Mouse (Mus musculus) hindbrain, embryonic 15.5 days (tissue): ENCODE data around the gene Ndufs3. TPM values are rescaled to one million over a fixed set of nuclear protein-coding genes. Genes with fewer than 3 reads are reported as not detected.

Experiments
- ATAC-seq: fragments of 200-750 bp; cut with Nextera tagmentation; 2 replicates; pipeline ENCODE4 v1.8.0; 2017; ENCODE audit warnings: low read depth, moderate number of reproducible peaks, moderate TSS enrichment; ENCODE audit not compliant: low FRiP score
- H3K27ac ChIP-seq: fragments of 300-500 bp; sonication (generic); replicated peaks from 2 replicates; pipeline ENCODE4 v1.5.1; 2015; ENCODE audit warnings: mild to moderate bottlenecking, inconsistent platforms
- H3K27me3 ChIP-seq: fragments of 300-500 bp; sonication (generic); 2 replicates; pipeline ENCODE4 v1.6.1; 2015; ENCODE audit warnings: control low read depth, inconsistent platforms
- H3K36me3 ChIP-seq: fragments of 300-500 bp; sonication (generic); 2 replicates; pipeline ENCODE4 v1.6.1; 2015; ENCODE audit warnings: control low read depth, inconsistent platforms
- H3K4me1 ChIP-seq: fragments of 300-500 bp; sonication (generic); replicated peaks from 2 replicates; pipeline ENCODE4 v1.6.1; 2015; ENCODE audit warnings: control low read depth, inconsistent platforms
- H3K4me2 ChIP-seq: fragments of 300-500 bp; sonication (generic); 2 replicates; pipeline ENCODE4 v1.6.1; 2015; ENCODE audit warnings: moderate library complexity, mild to moderate bottlenecking, inconsistent platforms
- H3K4me3 ChIP-seq: fragments of 300-500 bp; sonication (generic); 2 replicates; pipeline ENCODE4 v1.5.1; 2015; ENCODE audit warnings: mild to moderate bottlenecking, inconsistent platforms
- H3K9ac ChIP-seq: fragments of 300-500 bp; sonication (generic); 2 replicates; pipeline ENCODE4 v1.6.1; 2015; ENCODE audit warnings: inconsistent platforms
- H3K9me3 ChIP-seq: fragments of 300-500 bp; sonication (generic); 2 replicates; pipeline ENCODE4 v1.6.1; 2016; ENCODE audit warnings: control low read depth, inconsistent platforms
- WGBS: fragments of 180-500 bp; shearing (Covaris S2); methylation state at CpG from one replicate; pipeline ENCODE4 v1.1.7; 2015; 5-methylcytosine and 5-hydroxymethylcytosine counted together
- polyA plus RNA-seq: library from polyadenylated mRNA; unstranded; fragments of >200 nt; fragmentation: Nextera tagmentation; extraction: Ambion mirVana; gene quantifications from 2 replicates; pipeline ENCODE4 v1.2.1, GENCODE M21; 2015

Gene Ndufs3
- polyA plus RNA-seq, 1 experiment from 2014 or later = 208 TPM

DNA sequence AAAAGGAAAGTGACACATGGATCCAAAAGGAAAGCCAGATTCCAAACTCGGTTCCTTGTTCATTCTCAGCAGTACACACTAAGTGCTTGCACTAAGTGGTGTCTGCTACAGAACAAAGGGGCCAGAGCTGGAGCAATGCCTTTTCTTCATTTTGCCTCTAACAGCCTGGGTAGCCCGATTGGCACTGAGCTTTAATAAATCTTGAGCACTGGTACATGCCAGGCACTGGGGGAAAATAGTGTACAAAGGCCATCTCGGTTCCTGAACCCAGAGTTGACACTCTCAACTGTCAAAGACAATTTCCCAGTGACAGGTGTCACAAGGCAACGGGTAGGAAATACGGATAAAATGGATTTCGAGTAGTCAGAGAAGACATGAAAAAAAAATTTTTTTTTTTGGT, 58.5 kb downstream of the Ndufs3 start:
- H3K4me2 ChIP-seq = peak overlapping the region; percentile 70
- H3K4me1 ChIP-seq = peaks cover 29% of the 10 kb centered on the region
- WGBS = 42% methylated on average over 6 of the region's 6 CpGs
- no peaks in the 10 kb centered on the region for H3K27me3 ChIP-seq
- peak; percentile 2; the same call in 1 of the 2 replicates for ATAC-seq
- peaks cover 11% of the 10 kb centered on the region for H3K36me3 ChIP-seq
- peak overlapping the region; percentile 62 for H3K9ac ChIP-seq
- no peaks in the 10 kb centered on the region for H3K9me3 ChIP-seq
- peak overlapping the region; percentile 72 for H3K4me3 ChIP-seq
- H3K27ac ChIP-seq = peak overlapping the region; percentile 90

DNA sequence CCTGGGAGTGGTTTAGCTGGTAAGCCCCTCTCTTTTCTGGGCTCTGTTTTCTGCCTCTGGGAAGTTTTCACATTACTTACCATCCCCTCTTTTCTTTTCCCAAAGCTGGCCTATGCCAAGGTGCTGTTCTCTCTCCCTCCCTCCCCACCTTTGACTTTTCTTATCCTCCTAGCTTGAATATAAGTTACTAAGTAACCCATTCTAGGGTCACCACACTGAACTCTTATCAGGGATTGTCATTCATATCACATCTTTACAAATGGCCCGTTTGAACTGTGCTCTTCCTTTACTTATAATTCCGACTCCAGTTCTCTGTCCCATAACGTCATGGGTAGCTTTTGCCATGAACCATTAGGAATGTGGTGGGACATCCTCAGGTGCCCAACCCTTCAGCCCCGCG, 59.4 kb downstream of the Ndufs3 start:
- Histone ChIP-seq H3K4me1 (peaks cover 25% of the 10 kb centered on the region), H3K9ac (no peak overlapping the region), H3K9me3 (no peaks in the 10 kb centered on the region), H3K27me3 (no peaks in the 10 kb centered on the region), H3K27ac (no peak overlapping the region), H3K4me2 (no peak overlapping the region), H3K4me3 (no peak overlapping the region), H3K36me3 (0 out of 2 replicates have a peak, but pooled peaks cover 1% of the 10 kb centered on the region)
- no peak for ATAC-seq
- WGBS = 88% methylated on average over 5 of the region's 5 CpGs

Other genes with a start within 250 kb of the Ndufs3 start
- gene Nup160, start 227.6 kb downstream of the Ndufs3 start, polyA plus RNA-seq = 23.4 and 26.8 TPM in 2 replicates
- gene Fnbp4, start 159.5 kb downstream of the Ndufs3 start, polyA plus RNA-seq = 88.0 and 95.7 TPM in 2 replicates
- 0.65 and 0.80 TPM in 2 replicates for gene Agbl2, start 122.1 kb downstream of the Ndufs3 start, polyA plus RNA-seq
- 231 and 236 TPM in 2 replicates for gene Mtch2, start 57.7 kb downstream of the Ndufs3 start, polyA plus RNA-seq
- 152 and 182 TPM in 2 replicates for gene C1qtnf4, start 19.0 kb downstream of the Ndufs3 start, polyA plus RNA-seq
- 52.7 and 58.0 TPM in 2 replicates for gene Kbtbd4, start 87 bp downstream of the Ndufs3 start, polyA plus RNA-seq
- gene Celf1, start 35.6 kb upstream of the Ndufs3 start, polyA plus RNA-seq = 94.7 and 103 TPM in 2 replicates
- 0.83 and 0.89 TPM in 2 replicates for gene Rapsn, start 130.8 kb upstream of the Ndufs3 start, polyA plus RNA-seq
- gene Psmc3, start 149.2 kb upstream of the Ndufs3 start, polyA plus RNA-seq = 231 and 239 TPM in 2 replicates
- gene Slc39a13, start 165.6 kb upstream of the Ndufs3 start, polyA plus RNA-seq = 34.5 and 34.8 TPM in 2 replicates
- gene Spi1, start 177.6 kb upstream of the Ndufs3 start, polyA plus RNA-seq = 3.8 and 5.6 TPM in 2 replicates
- gene Mybpc3, start 213.3 kb upstream of the Ndufs3 start, polyA plus RNA-seq = 0.05 TPM in 1 of 2 replicates, not detected in the other